Mouse (Mus musculus) embryonic facial prominence, embryonic 13.5 days (tissue): ENCODE measurements at regions not wholly inside any gene's neighbourhood (a gene's known extent, or its start where the extent isn't known, plus 50 kb on each side); places are given as distances from the start of the nearest gene placed in this dataset.

Experiments used
- ATAC-seq: fragments of 200-750 bp; cut with Nextera tagmentation; 2 replicates; pipeline ENCODE4 v1.8.0; 2017; ENCODE audit warnings: low read depth; ENCODE audit not compliant: insufficient number of reproducible peaks, insufficient read depth, low FRiP score, low TSS enrichment
- H3K27ac ChIP-seq: fragments of 300-500 bp; sonication (generic); 2 replicates; pipeline ENCODE4 v1.5.1; 2015; ENCODE audit warnings: moderate library complexity, mild to moderate bottlenecking, inconsistent platforms
- H3K27me3 ChIP-seq: fragments of 300-500 bp; sonication (generic); 2 replicates; pipeline ENCODE4 v1.6.1; 2015; ENCODE audit warnings: mild to moderate bottlenecking, inconsistent platforms
- H3K36me3 ChIP-seq: fragments of 300-500 bp; sonication (generic); 2 replicates; pipeline ENCODE4 v1.6.1; 2015; ENCODE audit warnings: mild to moderate bottlenecking, inconsistent platforms
- H3K4me1 ChIP-seq: fragments of 300-500 bp; sonication (generic); 2 replicates; pipeline ENCODE4 v1.6.1; 2015; ENCODE audit warnings: inconsistent platforms
- H3K4me2 ChIP-seq: fragments of 300-500 bp; sonication (generic); 2 replicates; pipeline ENCODE4 v1.6.1; 2015; ENCODE audit warnings: moderate library complexity, mild to moderate bottlenecking, inconsistent platforms
- H3K4me3 ChIP-seq: fragments of 300-500 bp; sonication (generic); 2 replicates; pipeline ENCODE4 v1.5.1; 2015; ENCODE audit warnings: mild to moderate bottlenecking, inconsistent platforms
- H3K9ac ChIP-seq: fragments of 300-500 bp; sonication (generic); 2 replicates; pipeline ENCODE4 v1.6.1; 2015; ENCODE audit warnings: mild to moderate bottlenecking, inconsistent platforms
- H3K9me3 ChIP-seq: fragments of 300-500 bp; sonication (generic); 2 replicates; pipeline ENCODE4 v1.6.1; 2016; ENCODE audit warnings: inconsistent platforms
- WGBS: fragments of 180-500 bp; shearing (Covaris S2); methylation state at CpG from one replicate; pipeline ENCODE4 v1.1.7; 2015; ENCODE audit warnings: mixed read lengths; 5-methylcytosine and 5-hydroxymethylcytosine counted together

- no peak overlapping the region for H3K27ac ChIP-seq
Measured at GRCm38 (mm10) chr16:31606389-31607177, 56.7 kb upstream of the Dlg1 start.

GRCm38 (mm10) chr16:31608964-31609363 is 54.3 kb upstream of the Dlg1 start:
- Histone ChIP-seq H3K27ac (peak overlapping the region; percentile 45; the same call in 1 of the 2 replicates), H3K9me3 (no peaks in the 10 kb centered on the region), H3K4me2 (no peak overlapping the region), H3K27me3 (no peaks in the 10 kb centered on the region), H3K9ac (no peak overlapping the region), H3K36me3 (no peaks in the 10 kb centered on the region), H3K4me3 (no peak overlapping the region), H3K4me1 (peaks cover 14% of the 10 kb centered on the region)
- no peak for ATAC-seq
- 52% methylated on average over 7 of the region's 7 CpGs for WGBS

More at GRCm38 (mm10) chr16:31606389-31607177, 56.7 kb upstream of the Dlg1 start:
- H3K4me3 ChIP-seq: no peak overlapping the region
- no peak overlapping the region for H3K4me2 ChIP-seq
- 80% methylated on average over 11 of the region's 11 CpGs for WGBS
- H3K9me3 ChIP-seq: no peaks in the 10 kb centered on the region
- H3K4me1 ChIP-seq: peaks cover 14% of the 10 kb centered on the region
- no peak overlapping the region for H3K9ac ChIP-seq
- no peaks in the 10 kb centered on the region for H3K27me3 ChIP-seq
- ATAC-seq: no peak
- no peaks in the 10 kb centered on the region for H3K36me3 ChIP-seq

GRCm38 (mm10) chr16:31609394-31610172 is 53.7 kb upstream of the Dlg1 start:
- Histone ChIP-seq H3K27me3 (no peaks in the 10 kb centered on the region), H3K4me3 (no peak overlapping the region), H3K9ac (no peak overlapping the region), H3K27ac (no peak overlapping the region), H3K4me1 (peaks cover 14% of the 10 kb centered on the region), H3K4me2 (no peak overlapping the region), H3K36me3 (no peaks in the 10 kb centered on the region), H3K9me3 (no peaks in the 10 kb centered on the region)
- ATAC-seq: no peak
- 82% methylated on average over 10 of the region's 10 CpGs for WGBS
